Mouse (Mus musculus) lung, adult 2 months (tissue): Measurements from ENCODE around the gene Celf3.

Source experiments
- CTCF ChIP-seq: fragments of 200-500 bp; IDR thresholded peaks from 2 replicates; pipeline ENCODE4 v1.5.1; 2011; ENCODE audit warnings: mild to moderate bottlenecking, low read length, control low read depth; ENCODE audit not compliant: insufficient read depth
- POLR2A ChIP-seq: fragments of 200-500 bp; IDR thresholded peaks from 2 replicates; pipeline ENCODE4 v1.6.1; 2011; ENCODE audit warnings: low read depth, mild to moderate bottlenecking, control low read depth, low read length, borderline replicate concordance; ENCODE audit errors: extremely low read depth

GRCm38 (mm10) chr3:94478591-94479169 lies 585 bp downstream of the Celf3 start:
- no peak for TF ChIP-seq POLR2A
- TF ChIP-seq CTCF, result no peak
